Mouse (Mus musculus): ENCODE results near the gene Trpm2.

DNA sequence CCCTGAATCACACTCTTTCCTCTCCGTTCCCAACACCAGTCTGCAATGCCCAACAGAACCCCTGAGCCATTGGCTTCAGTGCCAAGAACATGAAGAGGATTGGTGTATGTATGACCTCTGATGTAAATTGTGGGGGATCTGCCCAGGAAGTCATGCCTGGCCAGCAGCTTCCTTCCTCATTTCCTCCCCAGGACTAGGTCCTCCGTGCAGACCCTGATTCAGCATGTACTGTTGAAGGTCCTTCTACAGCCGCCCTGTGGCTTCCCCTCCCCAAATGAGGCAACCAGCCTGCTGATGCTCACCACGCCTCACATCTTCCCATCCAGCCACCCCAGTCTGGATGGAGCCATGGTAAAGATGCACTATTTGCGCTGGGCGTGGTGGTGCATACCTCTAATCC, at the start of gene Trpm2:
- TF ChIP-seq CTCF (IDR thresholded peaks at IDR 0.05; ENCODE audit: extremely low read depth, insufficient read length, insufficient replicate concordance, low read depth, low read length) (no peak), POLR2A (IDR thresholded peaks at IDR 0.05; ENCODE audit: low read depth, low read length) (no peak)
